11 mouse cellular contexts compared by ENCODE assay signal in genomic region chr4:53900386-53900971, GRCm38 (mm10).
DNase-seq lines count a peak whose midpoint lies in the region; ATAC-seq lines count a peak whose summit lies in the region.
"Had no signal": no experiment of that assay in that cellular context is flagged by ENCODE, and none has a peak within 500 bp of the region (broad histone marks: within the 10 kb centered on the region; RNA-seq: fewer than 3 reads in every experiment).

No protein-coding gene starts in this region.

- H3K9ac ChIP-seq in neural tube, embryonic 14.5 days (replicated peaks; ENCODE audit: low read depth, low read length), result no peak overlapping the region
- H3K9ac ChIP-seq: lung, embryonic 15.5 days had no signal

- peak; percentile 15 for DNase-seq in ovary, postnatal 36 days (ENCODE audit: low spot score)
- DNase-seq in ovary, postnatal 14 days (ENCODE audit: low spot score), result no peak
- peak; percentile 79 to 84 for DNase-seq in adrenal gland, postnatal 36 days
- DNase-seq in kidney, adult 9 months, result peak; percentile 55
- DNase-seq in T-cell, adult 2 months (ENCODE audit: low spot score), result no peak

- no peak overlapping the region for H3K4me2 ChIP-seq in neural tube, embryonic 14.5 days (ENCODE audit: low read depth, low read length)
- H3K4me2 ChIP-seq: lung, embryonic 15.5 days had no signal

- peak; percentile 76; the same call in 1 of the 2 replicates for ATAC-seq in neural tube, embryonic 14.5 days (ENCODE audit: low read depth)
- no peak for ATAC-seq in monocyte, adult 5-6 weeks (replicated peaks; ENCODE audit: insufficient number of reproducible peaks, low FRiP score, low TSS enrichment, poor library complexity, severe bottlenecking)
- ATAC-seq: forebrain, embryonic 14.5 days had no signal

- H3K4me3 ChIP-seq in neural tube, embryonic 14.5 days (ENCODE audit: low read depth, low read length), result no peak overlapping the region
- H3K4me3 ChIP-seq: embryonic facial prominence, embryonic 10.5 days; heart, embryonic 10.5 days; lung, embryonic 15.5 days had no signal

- 25% methylated on average over 6 of the region's 6 CpGs for WGBS in neural tube, embryonic 14.5 days

- H3K4me1 ChIP-seq in neural tube, embryonic 14.5 days (ENCODE audit: control insufficient read depth, insufficient read depth, low read length), result no peaks in the 10 kb centered on the region
- H3K4me1 ChIP-seq: heart, embryonic 10.5 days; lung, embryonic 15.5 days had no signal

- no peak overlapping the region for H3K27ac ChIP-seq in neural tube, embryonic 14.5 days (ENCODE audit: low read depth, low read length)
- H3K27ac ChIP-seq: embryonic facial prominence, embryonic 10.5 days; heart, embryonic 10.5 days; lung, embryonic 15.5 days had no signal

- H3K9me3 ChIP-seq in neural tube, embryonic 14.5 days (ENCODE audit: control insufficient read depth, low read length), result no peaks in the 10 kb centered on the region
- H3K9me3 ChIP-seq: embryonic facial prominence, embryonic 10.5 days; heart, embryonic 10.5 days; lung, embryonic 15.5 days had no signal

- H3K36me3 ChIP-seq in neural tube, embryonic 14.5 days (ENCODE audit: control insufficient read depth, insufficient read depth, low read length), result no peaks in the 10 kb centered on the region
- H3K36me3 ChIP-seq: embryonic facial prominence, embryonic 10.5 days; heart, embryonic 10.5 days; lung, embryonic 15.5 days had no signal

- no peaks in the 10 kb centered on the region for H3K27me3 ChIP-seq in neural tube, embryonic 14.5 days (ENCODE audit: control insufficient read depth, insufficient read depth, low read length)
- H3K27me3 ChIP-seq: lung, embryonic 15.5 days had no signal

Comparison
In these comparisons a context has a peak if more than half of its experiments do, and no peak if none do; other contexts are left out.
1. DNase-seq: peak in ovary, postnatal 36 days (single experiment), adrenal gland, postnatal 36 days (2 of 2) and kidney, adult 9 months (single experiment); none in ovary, postnatal 14 days (single experiment) and T-cell, adult 2 months (single experiment).